Mouse (Mus musculus): Measurements from ENCODE around the gene Hspa1l. TPM values are rescaled to one million over a fixed set of nuclear protein-coding genes. Genes with fewer than 3 reads are reported as not detected.
"Not testable (repeated sequence)": the region's sequence is repeated elsewhere in the genome, so short reads cannot be mapped to it uniquely, and the experiment has no call there.

Hspa1l gene
- polyA plus RNA-seq, 1 experiment = 0.49 TPM

DNA sequence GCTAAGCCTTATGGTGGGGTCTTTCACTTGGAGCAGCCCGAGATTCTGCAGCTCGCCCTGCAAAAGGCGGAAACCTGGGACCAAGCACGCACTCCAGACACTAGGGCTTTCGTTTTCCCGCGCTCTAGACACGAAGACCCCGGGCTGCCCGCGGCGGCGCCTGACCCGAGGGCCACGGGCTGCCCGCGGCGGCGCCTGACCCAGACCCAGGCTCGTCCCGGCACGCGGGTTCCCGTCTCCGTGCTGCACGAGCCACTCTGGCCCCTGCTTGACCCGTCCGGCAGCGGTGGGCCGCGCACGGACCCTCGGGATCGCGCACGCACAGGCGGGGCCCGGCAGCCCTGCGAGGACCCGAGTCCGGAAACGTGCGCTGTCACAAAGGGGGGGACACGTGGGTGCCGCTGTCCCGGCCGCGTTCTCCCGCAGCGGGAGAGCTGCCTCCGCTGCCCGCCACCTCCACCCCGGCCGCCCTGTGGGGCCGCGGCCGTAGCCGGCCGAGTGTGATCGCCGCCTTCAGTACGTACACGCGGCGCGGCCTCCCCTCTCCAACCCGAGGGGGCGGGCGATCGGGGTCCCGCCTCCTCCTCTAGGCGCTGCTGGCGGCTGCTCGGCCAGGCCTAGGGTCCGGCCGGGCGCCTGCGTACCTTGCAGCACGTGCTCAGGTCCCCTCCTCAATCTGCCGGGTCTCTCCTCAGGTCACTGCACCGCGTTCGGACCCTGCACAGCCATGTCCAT, 28.4 kb downstream of the Hspa1l start, which contains the start of gene Vars:
Gene Vars, plus strand, starts transcription at position 271 of the 735 bp plus-strand sequence.
- under 1% methylated on average over 83 of the region's 83 CpGs for WGBS
- H3K4me3 ChIP-seq (replicated peaks; ENCODE audit: insufficient read depth, low read depth, low read length) = peak within 1 kb of the TSS; percentile 61
- no peaks in the 10 kb centered on the region for H3K27me3 ChIP-seq (ENCODE audit: control insufficient read depth, insufficient read depth, low read length)
- peak within 1 kb of the TSS; percentile 99 for H3K27ac ChIP-seq (ENCODE audit: insufficient read depth, low read length)
- H3K4me1 ChIP-seq (ENCODE audit: control insufficient read depth, insufficient read depth, low read length) = peaks cover 6% of the 10 kb centered on the region
- TF ChIP-seq POLR2A (IDR thresholded peaks at IDR 0.05; ENCODE audit: borderline replicate concordance, insufficient read depth, low read length) (peak; percentile 52), CTCF (IDR thresholded peaks at IDR 0.05; ENCODE audit: borderline replicate concordance, insufficient read depth, low read depth, low read length) (no peak)
- peak; percentile 84 to 88 for DNase-seq

DNA sequence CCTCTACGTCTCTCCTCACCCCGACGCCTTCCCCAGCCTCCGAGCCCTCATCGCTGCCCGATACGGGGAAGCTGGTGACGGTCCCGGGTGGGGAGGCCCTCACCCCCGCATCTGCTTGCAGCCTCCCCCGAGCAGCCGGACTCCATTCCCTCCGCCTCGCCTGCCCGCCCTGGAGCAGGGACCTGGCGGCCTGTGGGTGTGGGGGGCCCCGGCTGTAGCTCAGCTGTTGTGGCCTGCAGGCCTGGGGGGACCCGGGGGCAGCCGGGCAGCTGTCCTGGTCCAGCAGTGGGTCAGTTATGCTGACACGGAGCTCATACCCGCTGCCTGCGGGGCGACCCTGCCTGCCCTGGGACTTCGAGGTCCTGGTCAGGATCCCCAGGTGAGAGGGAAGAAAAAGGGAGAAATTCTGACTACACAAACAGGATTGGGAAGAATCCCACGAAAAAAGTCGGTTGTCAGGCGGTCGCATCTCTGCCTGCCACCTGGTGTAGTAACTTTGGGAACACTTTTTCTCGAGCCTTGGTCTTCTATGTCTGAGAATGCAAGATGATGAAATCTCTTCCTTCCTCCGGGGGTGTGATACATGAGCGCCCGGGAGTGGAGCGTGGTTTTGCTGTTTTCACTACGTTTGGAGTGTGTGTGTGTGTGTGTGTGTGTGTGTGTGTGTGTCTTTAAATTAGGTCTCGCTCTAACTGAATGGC, 29.1 kb downstream of the Hspa1l start:
- peak; percentile 31 to 41 for DNase-seq
- H3K4me3 ChIP-seq (replicated peaks; ENCODE audit: insufficient read depth, low read depth, low read length) = peak overlapping the region; percentile 61
- no peak for TF ChIP-seq POLR2A (IDR thresholded peaks at IDR 0.05; ENCODE audit: borderline replicate concordance, insufficient read depth, low read length)
- TF ChIP-seq CTCF (IDR thresholded peaks at IDR 0.05; ENCODE audit: borderline replicate concordance, insufficient read depth, low read depth, low read length) = no peak
- peak overlapping the region; percentile 99 for H3K27ac ChIP-seq (ENCODE audit: insufficient read depth, low read length)
- H3K27me3 ChIP-seq (ENCODE audit: control insufficient read depth, insufficient read depth, low read length) = no peaks in the 10 kb centered on the region
- under 1% methylated on average over 35 of the region's 35 CpGs for WGBS
- H3K4me1 ChIP-seq (ENCODE audit: control insufficient read depth, insufficient read depth, low read length) = peaks cover 6% of the 10 kb centered on the region

DNA sequence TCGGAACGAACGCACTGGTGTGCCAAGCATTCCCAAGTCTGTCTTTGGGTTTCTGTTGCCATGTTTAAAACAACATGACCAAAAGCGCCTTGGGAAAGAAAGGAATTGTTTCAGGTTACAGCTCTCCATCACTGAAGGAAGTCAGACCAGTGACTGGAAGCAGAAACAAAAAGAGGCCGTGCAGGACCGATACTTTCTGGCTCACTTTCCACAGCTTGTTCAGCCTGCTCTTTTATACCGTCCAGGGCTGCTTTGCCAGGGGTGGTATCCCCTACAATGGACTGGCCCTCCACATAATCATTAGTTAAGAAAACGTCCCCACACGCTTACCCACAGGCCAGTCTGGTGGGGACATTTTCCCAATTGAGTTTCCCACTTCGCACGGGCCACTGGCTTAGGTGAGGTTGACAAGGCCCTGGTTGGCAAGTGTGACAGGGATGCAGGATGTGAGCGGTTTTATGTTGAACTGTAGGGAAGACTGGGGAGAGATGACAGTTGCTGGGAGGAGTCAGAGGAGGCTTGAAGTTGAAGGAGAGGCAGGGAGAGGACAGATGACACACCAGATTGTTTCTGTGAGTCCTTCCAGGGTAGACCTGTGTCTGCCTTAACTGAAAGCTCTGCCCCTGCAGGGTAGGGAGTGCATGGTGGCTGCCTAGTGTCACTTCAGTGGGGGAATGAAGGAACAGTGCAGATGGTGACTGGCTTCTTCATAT, 29.8 kb downstream of the Hspa1l start:
- Histone ChIP-seq H3K27me3 (ENCODE audit: control insufficient read depth, insufficient read depth, low read length) (no peaks in the 10 kb centered on the region), H3K4me3 (replicated peaks; ENCODE audit: insufficient read depth, low read depth, low read length) (peak overlapping the region; percentile 61), H3K4me1 (ENCODE audit: control insufficient read depth, insufficient read depth, low read length) (peaks cover 6% of the 10 kb centered on the region), H3K27ac (ENCODE audit: insufficient read depth, low read length) (peak overlapping the region; percentile 53)
- WGBS = 3% methylated on average over 12 of the region's 12 CpGs
- TF ChIP-seq CTCF (IDR thresholded peaks at IDR 0.05; ENCODE audit: borderline replicate concordance, insufficient read depth, low read depth, low read length) = no peak
- peak; percentile 13; the same call in 1 of the 2 replicates for TF ChIP-seq POLR2A (IDR thresholded peaks at IDR 0.05; ENCODE audit: borderline replicate concordance, insufficient read depth, low read length)
- DNase-seq = peak; percentile 39 to 42

DNA sequence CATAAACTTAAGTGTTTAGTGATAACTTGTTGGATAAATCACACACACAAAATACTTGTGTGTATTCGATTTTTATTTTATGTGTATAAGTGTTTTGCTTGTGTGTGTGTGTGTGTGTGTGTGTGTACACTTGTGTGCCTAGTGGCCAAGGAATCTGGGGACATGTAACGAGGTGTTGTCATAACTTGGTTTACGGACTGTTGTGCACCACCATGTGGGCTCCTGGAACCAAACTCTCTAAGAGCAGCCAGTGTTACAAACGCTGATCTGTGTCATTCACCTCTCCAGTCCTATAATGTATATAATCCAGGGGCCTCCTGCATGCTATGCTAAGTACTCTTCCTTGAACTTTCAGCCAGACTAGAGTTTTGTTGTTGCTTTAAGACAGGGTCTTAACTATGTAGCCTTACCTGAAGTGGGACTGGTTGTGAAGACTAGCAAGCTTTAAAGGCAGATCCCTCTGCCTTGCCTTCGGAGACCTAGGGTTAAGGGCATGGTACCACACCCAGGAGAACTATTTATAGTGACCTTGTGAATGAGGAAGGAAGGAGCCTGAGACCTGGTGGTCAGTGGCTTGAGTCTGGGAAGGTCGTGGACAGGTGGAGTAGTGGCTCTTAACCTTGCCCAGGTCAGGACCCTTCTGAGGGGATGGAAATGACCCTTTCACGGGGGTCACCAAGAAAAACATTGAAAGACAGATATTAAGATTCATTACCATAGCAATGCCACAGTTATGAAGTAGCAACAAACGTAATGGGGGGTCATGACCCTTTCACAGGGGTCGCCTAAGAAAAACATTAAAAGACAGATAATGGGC, 30.7 kb downstream of the Hspa1l start:
- WGBS = 59% methylated on average over 9 of the region's 9 CpGs
- TF ChIP-seq CTCF (IDR thresholded peaks at IDR 0.05; ENCODE audit: borderline replicate concordance, insufficient read depth, low read depth, low read length) = no peak
- TF ChIP-seq POLR2A (IDR thresholded peaks at IDR 0.05; ENCODE audit: borderline replicate concordance, insufficient read depth, low read length) = no peak
- H3K27ac ChIP-seq (ENCODE audit: insufficient read depth, low read length) = no peak overlapping the region
- no peak overlapping the region for H3K4me3 ChIP-seq (replicated peaks; ENCODE audit: insufficient read depth, low read depth, low read length)
- H3K27me3 ChIP-seq (ENCODE audit: control insufficient read depth, insufficient read depth, low read length) = no peaks in the 10 kb centered on the region
- no peak for DNase-seq
- H3K4me1 ChIP-seq (ENCODE audit: control insufficient read depth, insufficient read depth, low read length) = peaks cover 6% of the 10 kb centered on the region

DNA sequence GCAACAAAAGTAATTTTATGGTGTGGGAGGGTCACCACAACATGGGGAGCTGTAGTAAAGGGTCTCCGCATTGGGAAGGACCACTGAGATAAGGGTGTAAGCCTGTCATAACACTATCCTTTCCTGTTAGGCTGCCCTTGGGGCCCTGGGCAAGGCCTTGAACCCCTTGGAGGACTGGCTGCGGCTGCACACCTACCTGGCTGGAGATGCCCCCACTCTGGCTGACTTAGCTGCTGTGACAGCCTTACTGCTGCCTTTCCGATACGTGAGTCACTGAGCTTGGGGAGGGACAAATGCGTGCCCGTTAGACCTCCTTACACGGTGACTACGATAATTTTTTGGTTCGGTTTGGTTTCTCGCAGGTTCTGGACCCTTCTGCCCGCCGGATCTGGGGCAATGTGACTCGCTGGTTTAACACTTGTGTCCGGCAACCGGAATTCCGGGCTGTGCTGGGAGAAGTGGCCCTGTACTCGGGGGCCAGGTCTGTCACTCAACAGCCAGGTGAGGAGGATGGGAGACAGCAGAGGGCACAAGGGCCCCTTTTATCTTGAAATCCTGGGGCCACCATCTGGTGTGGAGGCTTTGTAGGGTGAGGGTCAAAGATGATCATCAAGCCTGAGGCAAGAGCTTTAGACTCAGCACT, 31.7 kb downstream of the Hspa1l start:
- TF ChIP-seq POLR2A (IDR thresholded peaks at IDR 0.05; ENCODE audit: borderline replicate concordance, insufficient read depth, low read length) (no peak), CTCF (IDR thresholded peaks at IDR 0.05; ENCODE audit: borderline replicate concordance, insufficient read depth, low read depth, low read length) (no peak)
- Histone ChIP-seq H3K4me1 (ENCODE audit: control insufficient read depth, insufficient read depth, low read length) (peaks cover 9% of the 10 kb centered on the region), H3K27ac (ENCODE audit: insufficient read depth, low read length) (no peak overlapping the region), H3K4me3 (replicated peaks; ENCODE audit: insufficient read depth, low read depth, low read length) (no peak overlapping the region), H3K27me3 (ENCODE audit: control insufficient read depth, insufficient read depth, low read length) (no peaks in the 10 kb centered on the region)
- WGBS = 95% methylated on average over 17 of the region's 17 CpGs
- no peak for DNase-seq

DNA sequence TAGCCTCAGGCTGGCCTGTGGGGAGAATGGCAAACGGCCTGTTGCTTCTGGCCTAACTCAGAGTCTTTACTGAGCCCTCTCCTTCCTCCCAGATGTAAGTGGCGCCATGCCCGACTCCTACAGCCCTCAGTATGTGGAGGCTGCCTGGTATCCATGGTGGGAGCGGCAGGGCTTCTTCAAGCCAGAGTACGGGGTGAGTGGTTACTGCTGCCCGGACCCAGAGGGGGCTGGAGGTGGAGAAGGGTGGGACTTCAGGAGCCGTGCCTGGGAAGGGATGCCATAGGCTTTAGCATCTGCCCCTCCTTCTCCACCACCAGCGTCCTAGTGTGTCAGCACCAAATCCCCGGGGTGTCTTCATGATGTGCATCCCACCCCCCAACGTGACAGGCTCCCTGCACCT, 32.7 kb downstream of the Hspa1l start:
- Histone ChIP-seq H3K4me1 (ENCODE audit: control insufficient read depth, insufficient read depth, low read length) (peaks cover 12% of the 10 kb centered on the region), H3K4me3 (replicated peaks; ENCODE audit: insufficient read depth, low read depth, low read length) (no peak overlapping the region), H3K27me3 (ENCODE audit: control insufficient read depth, insufficient read depth, low read length) (no peaks in the 10 kb centered on the region), H3K27ac (ENCODE audit: insufficient read depth, low read length) (no peak overlapping the region)
- 81% methylated on average over 10 of the region's 10 CpGs for whole genome bisulfite sequencing
- DNase-seq = no peak
- TF ChIP-seq POLR2A (IDR thresholded peaks at IDR 0.05; ENCODE audit: borderline replicate concordance, insufficient read depth, low read length) (no peak), CTCF (IDR thresholded peaks at IDR 0.05; ENCODE audit: borderline replicate concordance, insufficient read depth, low read depth, low read length) (no peak)

DNA sequence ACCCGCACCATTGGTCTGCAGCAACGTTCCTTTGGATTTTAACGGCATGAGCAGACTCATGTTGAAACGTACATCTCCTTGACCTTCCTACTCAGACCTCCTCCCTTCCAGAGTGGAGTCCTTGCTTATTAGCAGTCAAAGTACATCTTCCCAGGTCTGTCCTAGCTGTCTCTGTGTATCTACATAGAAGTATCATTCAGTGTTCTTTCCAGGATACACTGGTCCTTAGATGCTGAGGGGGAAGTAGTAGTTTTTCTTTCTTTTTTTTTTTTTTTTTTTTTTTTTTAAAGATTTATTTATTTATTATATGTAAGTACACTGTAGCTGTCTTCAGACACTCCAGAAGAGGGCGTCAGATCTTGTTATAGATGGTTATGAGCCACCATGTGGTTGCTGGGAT, 33.4 kb downstream of the Hspa1l start:
- 90% methylated on average over 4 of the region's 5 CpGs for WGBS
- H3K4me1 ChIP-seq (ENCODE audit: control insufficient read depth, insufficient read depth, low read length) = peaks cover 20% of the 10 kb centered on the region
- not testable (repeated sequence) for H3K27me3 ChIP-seq (ENCODE audit: control insufficient read depth, insufficient read depth, low read length); DNase-seq; H3K4me3 ChIP-seq (replicated peaks; ENCODE audit: insufficient read depth, low read depth, low read length); H3K27ac ChIP-seq (ENCODE audit: insufficient read depth, low read length)
